Comparison of ENCODE assay signal across 15 mouse cellular contexts in the genomic region with DNA sequence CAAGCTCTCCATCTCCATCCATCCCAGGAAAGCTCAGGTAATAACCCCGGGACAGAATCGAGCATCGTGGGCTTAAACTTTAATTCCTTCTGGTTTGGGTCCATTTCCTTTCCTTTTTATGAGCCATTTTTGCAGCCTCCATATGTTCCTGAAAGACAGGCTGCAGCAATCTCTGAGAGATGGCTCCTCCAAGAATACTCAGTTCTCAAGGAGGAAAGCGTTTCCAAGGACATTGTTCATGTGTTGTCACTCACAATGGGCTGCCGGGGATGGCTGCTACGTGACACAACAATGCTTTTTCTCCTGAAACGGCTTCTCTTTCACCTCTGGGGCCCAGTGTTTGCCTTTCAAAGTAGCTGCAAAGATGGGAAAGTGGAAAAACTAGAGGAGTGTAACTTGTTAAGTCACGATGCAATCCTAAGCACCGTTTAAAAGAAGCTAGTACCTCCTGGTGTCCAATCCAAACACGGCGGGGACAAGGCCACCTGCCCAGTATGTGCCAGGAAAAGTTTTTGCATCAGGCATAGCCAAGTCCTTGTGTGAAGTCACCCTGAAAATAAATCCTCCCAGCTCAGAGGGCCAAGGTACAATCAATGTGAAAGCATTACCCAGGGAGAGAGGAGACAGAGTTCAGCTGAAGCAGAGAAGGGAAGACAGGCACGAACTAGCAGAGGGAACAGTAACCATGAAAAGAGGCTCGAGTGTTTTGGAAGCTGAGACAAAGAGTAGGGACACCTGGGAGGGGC.
DNase-seq lines count a peak whose midpoint lies in the region; ATAC-seq and TF ChIP-seq lines count a peak whose summit lies in the region.
"Had no signal": no experiment of that assay in that cellular context is flagged by ENCODE, and none has a peak within 500 bp of the region (broad histone marks: within the 10 kb centered on the region; RNA-seq: fewer than 3 reads in every experiment).

No protein-coding gene starts in this region.

- H3K27me3 ChIP-seq in hindbrain, embryonic 10.5 days (ENCODE audit: insufficient read depth, poor library complexity, severe bottlenecking), result no peaks in the 10 kb centered on the region
- H3K27me3 ChIP-seq in hindbrain, postnatal 0 days (ENCODE audit: insufficient read depth, low read length), result no peaks in the 10 kb centered on the region
- H3K27me3 ChIP-seq: megakaryocyte, embryonic 14.5 days had no signal

- no peak overlapping the region for H3K4me2 ChIP-seq in hindbrain, postnatal 0 days (ENCODE audit: low read depth, low read length)

- peak; percentile 18 for DNase-seq in hindbrain, embryonic 10.5 days (ENCODE audit: low spot score)
- DNase-seq in hindbrain, postnatal 0 days (ENCODE audit: low spot score), result no peak
- DNase-seq in adrenal gland, adult 8-10 months, result peak; percentile 61
- DNase-seq in embryo, embryonic 9.5 days (ENCODE audit: extremely low spot score), result peak; percentile 17
- DNase-seq in kidney, postnatal 25 days, result peak; percentile 55 to 83
- DNase-seq in gastrocnemius, postnatal 10 days, result no peak
- no peak for DNase-seq in heart, postnatal 36 days
- DNase-seq: cerebellum, postnatal 10 days; heart, adult 2 months; heart, postnatal 4 days; liver; thymus, adult 2 months had no signal

- H3K4me3 ChIP-seq in hindbrain, embryonic 10.5 days, result no peak overlapping the region
- H3K4me3 ChIP-seq in hindbrain, postnatal 0 days (ENCODE audit: low read length), result no peak overlapping the region
- H3K4me3 ChIP-seq: heart, adult 2 months; myocyte had no signal

- H3K36me3 ChIP-seq in hindbrain, embryonic 10.5 days, result no peaks in the 10 kb centered on the region
- H3K36me3 ChIP-seq in hindbrain, postnatal 0 days (ENCODE audit: insufficient read depth, low read length), result no peaks in the 10 kb centered on the region
- H3K36me3 ChIP-seq: G1E had no signal

- no peaks in the 10 kb centered on the region for H3K9me3 ChIP-seq in hindbrain, embryonic 10.5 days
- H3K9me3 ChIP-seq in hindbrain, postnatal 0 days (ENCODE audit: low read length), result no peaks in the 10 kb centered on the region
- H3K9me3 ChIP-seq: G1E had no signal

- H3K9ac ChIP-seq in hindbrain, postnatal 0 days (replicated peaks; ENCODE audit: low read length), result no peak overlapping the region

- ATAC-seq in hindbrain, postnatal 0 days, result no peak

- H3K27ac ChIP-seq in hindbrain, embryonic 10.5 days, result peak overlapping the region; percentile 83
- no peak overlapping the region for H3K27ac ChIP-seq in hindbrain, postnatal 0 days
- H3K27ac ChIP-seq: heart, adult 2 months had no signal

- H3K4me1 ChIP-seq in hindbrain, embryonic 10.5 days (replicated peaks), result peaks cover 31% of the 10 kb centered on the region
- no peaks in the 10 kb centered on the region for H3K4me1 ChIP-seq in hindbrain, postnatal 0 days (ENCODE audit: insufficient read depth, low read length)
- H3K4me1 ChIP-seq: megakaryocyte, embryonic 14.5 days had no signal

- TF ChIP-seq CTCF in hindbrain, postnatal 0 days (IDR thresholded peaks at IDR 0.05; ENCODE audit: low read depth), result no peak

- WGBS in hindbrain, embryonic 10.5 days, result 47% methylated on average over 13 of the region's 13 CpGs
- 39% methylated on average over 13 of the region's 13 CpGs for WGBS in hindbrain, postnatal 0 days

- intact Hi-C loops in heart, postnatal 36 days (cut with DNase I), result no loop called here

Comparison
In these comparisons a context has a peak if more than half of its experiments do, and no peak if none do; other contexts are left out.
1. DNase-seq: peak in hindbrain, embryonic 10.5 days (single experiment), adrenal gland, adult 8-10 months (single experiment), embryo, embryonic 9.5 days (single experiment) and kidney, postnatal 25 days (2 of 2); none in hindbrain, postnatal 0 days (single experiment), gastrocnemius, postnatal 10 days (single experiment) and heart, postnatal 36 days (0 of 2).